Mouse (Mus musculus): ENCODE data around the gene Gucd1. TPM values are rescaled to one million over a fixed set of nuclear protein-coding genes. Genes with fewer than 3 reads are reported as not detected.
"Not testable (repeated sequence)": the region's sequence is repeated elsewhere in the genome, so short reads cannot be mapped to it uniquely, and the experiment has no call there.

The Gucd1 gene
- polyA plus RNA-seq, 1 experiment = 80.5 TPM

GRCm38 (mm10) chr10:75511060-75511459, 6.7 kb downstream of the Gucd1 start:
- 96% methylated on average over 9 of the region's 9 CpGs for WGBS
- H3K4me1 ChIP-seq (replicated peaks; ENCODE audit: control insufficient read depth, insufficient read depth, low read length) = peaks cover 6% of the 10 kb centered on the region; the same call in 1 of the 2 replicates
- H3K27ac ChIP-seq (ENCODE audit: control insufficient read depth, insufficient read depth, low read length) = no peak overlapping the region
- H3K27me3 ChIP-seq (ENCODE audit: control insufficient read depth, insufficient read depth, low read length) = no peaks in the 10 kb centered on the region
- TF ChIP-seq CTCF (IDR thresholded peaks at IDR 0.05; ENCODE audit: borderline replicate concordance, control insufficient read depth, extremely low read depth, insufficient read depth, low read length, poor library complexity) = no peak
- no peak for TF ChIP-seq POLR2A (IDR thresholded peaks at IDR 0.05; ENCODE audit: control insufficient read depth, extremely low read depth, insufficient read depth, low read length, poor library complexity)
- H3K4me3 ChIP-seq (ENCODE audit: control insufficient read depth, insufficient read depth, low read length) = no peak overlapping the region
- DNase-seq = no peak
- H3K36me3 ChIP-seq (ENCODE audit: control insufficient read depth, insufficient read depth, low read length) = peaks cover 40% of the 10 kb centered on the region

- WGBS = 99% methylated on average over 7 of the region's 7 CpGs
- DNase-seq = no peak
- no peaks in the 10 kb centered on the region for H3K27me3 ChIP-seq (ENCODE audit: control insufficient read depth, insufficient read depth, low read length)
- H3K36me3 ChIP-seq (ENCODE audit: control insufficient read depth, insufficient read depth, low read length) = peaks cover 40% of the 10 kb centered on the region
- H3K4me1 ChIP-seq (replicated peaks; ENCODE audit: control insufficient read depth, insufficient read depth, low read length) = 0 out of 2 replicates have a peak, but pooled peaks cover 6% of the 10 kb centered on the region
- H3K27ac ChIP-seq (ENCODE audit: control insufficient read depth, insufficient read depth, low read length) = no peak overlapping the region
- TF ChIP-seq CTCF (IDR thresholded peaks at IDR 0.05; ENCODE audit: borderline replicate concordance, control insufficient read depth, extremely low read depth, insufficient read depth, low read length, poor library complexity) (no peak), POLR2A (IDR thresholded peaks at IDR 0.05; ENCODE audit: control insufficient read depth, extremely low read depth, insufficient read depth, low read length, poor library complexity) (no peak)
- no peak overlapping the region for H3K4me3 ChIP-seq (ENCODE audit: control insufficient read depth, insufficient read depth, low read length)
These were observed 7.3 kb downstream of the Gucd1 start for GRCm38 (mm10) chr10:75510446-75510845.

- H3K4me1 ChIP-seq (replicated peaks; ENCODE audit: control insufficient read depth, insufficient read depth, low read length); H3K4me3 ChIP-seq (ENCODE audit: control insufficient read depth, insufficient read depth, low read length); H3K27ac ChIP-seq (ENCODE audit: control insufficient read depth, insufficient read depth, low read length); H3K27me3 ChIP-seq (ENCODE audit: control insufficient read depth, insufficient read depth, low read length); DNase-seq: not testable (repeated sequence)
- H3K36me3 ChIP-seq (ENCODE audit: control insufficient read depth, insufficient read depth, low read length) = peaks cover 34% of the 10 kb centered on the region
- WGBS = 87% methylated on average over 3 of the region's 3 CpGs
These were observed 11.8 kb downstream of the Gucd1 start for GRCm38 (mm10) chr10:75505928-75506327.

GRCm38 (mm10) chr10:75505130-75505495, 12.7 kb downstream of the Gucd1 start:
- Histone ChIP-seq H3K27me3 (ENCODE audit: control insufficient read depth, insufficient read depth, low read length) (no peaks in the 10 kb centered on the region), H3K27ac (ENCODE audit: control insufficient read depth, insufficient read depth, low read length) (no peak overlapping the region), H3K4me1 (replicated peaks; ENCODE audit: control insufficient read depth, insufficient read depth, low read length) (no peaks in the 10 kb centered on the region), H3K36me3 (ENCODE audit: control insufficient read depth, insufficient read depth, low read length) (peaks cover 26% of the 10 kb centered on the region), H3K4me3 (ENCODE audit: control insufficient read depth, insufficient read depth, low read length) (no peak overlapping the region)
- no peak for TF ChIP-seq CTCF (IDR thresholded peaks at IDR 0.05; ENCODE audit: borderline replicate concordance, control insufficient read depth, extremely low read depth, insufficient read depth, low read length, poor library complexity)
- TF ChIP-seq POLR2A (IDR thresholded peaks at IDR 0.05; ENCODE audit: control insufficient read depth, extremely low read depth, insufficient read depth, low read length, poor library complexity) = no peak
- no peak for DNase-seq
- WGBS = 63% methylated on average over 3 of the region's 3 CpGs

GRCm38 (mm10) chr10:75504234-75505129, 13.3 kb downstream of the Gucd1 start:
- Histone ChIP-seq H3K27me3 (ENCODE audit: control insufficient read depth, insufficient read depth, low read length) (no peaks in the 10 kb centered on the region), H3K4me1 (replicated peaks; ENCODE audit: control insufficient read depth, insufficient read depth, low read length) (no peaks in the 10 kb centered on the region), H3K4me3 (ENCODE audit: control insufficient read depth, insufficient read depth, low read length) (no peak overlapping the region), H3K36me3 (ENCODE audit: control insufficient read depth, insufficient read depth, low read length) (peaks cover 20% of the 10 kb centered on the region), H3K27ac (ENCODE audit: control insufficient read depth, insufficient read depth, low read length) (no peak overlapping the region)
- DNase-seq = no peak
- WGBS = 72% methylated on average over 8 of the region's 8 CpGs
- TF ChIP-seq CTCF (IDR thresholded peaks at IDR 0.05; ENCODE audit: borderline replicate concordance, control insufficient read depth, extremely low read depth, insufficient read depth, low read length, poor library complexity) = no peak

GRCm38 (mm10) chr10:75503692-75504091, 14.1 kb downstream of the Gucd1 start:
- WGBS = 20% methylated on average over 7 of the region's 7 CpGs
- no peaks in the 10 kb centered on the region for H3K27me3 ChIP-seq (ENCODE audit: control insufficient read depth, insufficient read depth, low read length)
- no peaks in the 10 kb centered on the region for H3K4me1 ChIP-seq (replicated peaks; ENCODE audit: control insufficient read depth, insufficient read depth, low read length)
- peaks cover 12% of the 10 kb centered on the region for H3K36me3 ChIP-seq (ENCODE audit: control insufficient read depth, insufficient read depth, low read length)
- no peak overlapping the region for H3K4me3 ChIP-seq (ENCODE audit: control insufficient read depth, insufficient read depth, low read length)
- H3K27ac ChIP-seq (ENCODE audit: control insufficient read depth, insufficient read depth, low read length) = no peak overlapping the region
- DNase-seq = no peak
- TF ChIP-seq POLR2A (IDR thresholded peaks at IDR 0.05; ENCODE audit: control insufficient read depth, extremely low read depth, insufficient read depth, low read length, poor library complexity) = no peak
- no peak for TF ChIP-seq CTCF (IDR thresholded peaks at IDR 0.05; ENCODE audit: borderline replicate concordance, control insufficient read depth, extremely low read depth, insufficient read depth, low read length, poor library complexity)

- no peak for DNase-seq
- H3K27ac ChIP-seq (ENCODE audit: control insufficient read depth, insufficient read depth, low read length) = no peak overlapping the region
- no peak for TF ChIP-seq CTCF (IDR thresholded peaks at IDR 0.05; ENCODE audit: borderline replicate concordance, control insufficient read depth, extremely low read depth, insufficient read depth, low read length, poor library complexity)
- no peak for TF ChIP-seq POLR2A (IDR thresholded peaks at IDR 0.05; ENCODE audit: control insufficient read depth, extremely low read depth, insufficient read depth, low read length, poor library complexity)
- 94% methylated on average over 1 of the region's 1 CpGs for WGBS
- no peaks in the 10 kb centered on the region for H3K27me3 ChIP-seq (ENCODE audit: control insufficient read depth, insufficient read depth, low read length)
- H3K4me3 ChIP-seq (ENCODE audit: control insufficient read depth, insufficient read depth, low read length) = no peak overlapping the region
- no peaks in the 10 kb centered on the region for H3K4me1 ChIP-seq (replicated peaks; ENCODE audit: control insufficient read depth, insufficient read depth, low read length)
- H3K36me3 ChIP-seq (ENCODE audit: control insufficient read depth, insufficient read depth, low read length) = no peaks in the 10 kb centered on the region
These were observed 16.1 kb downstream of the Gucd1 start for GRCm38 (mm10) chr10:75501641-75502040.
